Mouse (Mus musculus) liver, postnatal 0 days (tissue): ENCODE measurements around the gene Pdik1l.

Experiments used
- CTCF ChIP-seq: sonication (generic); IDR thresholded peaks from 2 replicates; pipeline ENCODE4 v1.5.1; 2016; ENCODE audit warnings: antibody characterized with exemption, low read depth
- EP300 ChIP-seq: IDR thresholded peaks from 2 replicates; pipeline ENCODE4 v1.6.1; 2016; ENCODE audit warnings: antibody characterized with exemption, low read depth, mild to moderate bottlenecking

DNA sequence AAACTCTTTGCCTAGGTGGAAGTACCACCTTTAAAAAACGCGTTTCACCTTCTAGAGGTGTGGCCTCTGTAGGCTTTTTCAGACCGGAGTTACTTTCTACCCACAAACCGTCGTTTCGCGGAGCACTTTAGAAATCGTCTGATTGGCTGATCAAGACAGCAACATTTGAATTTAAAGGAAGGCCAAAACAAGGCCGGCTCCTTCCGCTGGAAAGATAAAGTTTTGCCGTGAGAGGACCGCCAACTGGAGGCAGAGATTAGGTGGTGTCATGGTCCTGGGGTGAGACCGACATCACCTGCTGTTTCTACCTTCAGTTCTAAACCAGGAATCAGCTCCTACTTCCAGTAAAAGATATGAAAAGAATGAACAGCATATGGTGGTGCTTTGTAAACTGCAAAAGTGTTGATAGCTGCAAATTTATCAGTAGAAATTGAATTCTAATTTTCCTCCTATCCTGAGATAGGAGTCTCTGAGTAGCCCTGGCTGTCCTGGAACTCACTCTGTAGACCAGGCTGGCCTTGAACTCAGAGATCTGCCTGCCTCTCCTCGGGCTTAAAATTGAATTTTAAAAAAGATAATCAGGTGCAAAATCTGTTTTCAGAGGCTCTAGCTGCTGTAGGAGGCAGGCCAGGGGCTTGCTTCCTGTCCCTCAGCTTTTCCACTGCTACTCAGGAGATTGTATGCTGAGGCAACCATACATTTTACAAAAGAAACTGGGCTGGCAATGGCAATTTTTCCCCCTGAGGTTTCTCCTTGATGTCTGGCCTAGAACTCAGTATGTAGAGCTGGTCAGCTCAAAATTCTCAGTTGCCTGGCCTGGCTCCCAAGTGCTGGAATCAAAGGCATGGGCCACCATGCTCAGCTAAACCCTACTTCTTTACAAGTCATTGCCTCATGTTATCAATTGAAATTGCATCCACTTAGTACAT, 14.0 kb downstream of the Pdik1l start:
- TF ChIP-seq CTCF: no peak
- peak; percentile 90 for TF ChIP-seq EP300
